Mouse (Mus musculus) testis, adult 2 months (tissue): ENCODE measurements around the gene Lrrc75a.

Source experiments
- CTCF ChIP-seq: fragments of 200-500 bp; IDR thresholded peaks from 2 replicates; pipeline ENCODE4 v1.5.1; 2012; ENCODE audit warnings: low read depth, mild to moderate bottlenecking, inconsistent platforms, low read length, moderate library complexity; ENCODE audit not compliant: control insufficient read depth, insufficient read depth, insufficient replicate concordance
- POLR2A ChIP-seq: fragments of 200-500 bp; IDR thresholded peaks from 2 replicates; pipeline ENCODE4 v1.6.1; 2012; ENCODE audit warnings: low read depth, mild to moderate bottlenecking, inconsistent platforms, low read length, moderate library complexity; ENCODE audit not compliant: control insufficient read depth

GRCm38 (mm10) chr11:62598571-62598970 lies 49.8 kb downstream of the Lrrc75a start:
- TF ChIP-seq POLR2A (no peak), CTCF (no peak)
